Mouse (Mus musculus): ENCODE results near the gene Cyb561d1. TPM values are rescaled to one million over a fixed set of nuclear protein-coding genes. Genes with fewer than 3 reads are reported as not detected.
"Not testable (repeated sequence)": the region's sequence is repeated elsewhere in the genome, so short reads cannot be mapped to it uniquely, and the experiment has no call there.

Gene Cyb561d1
- 8.3 and 8.6 TPM in 2 replicates for polyA plus RNA-seq (2012; rRNA removed)

DNA sequence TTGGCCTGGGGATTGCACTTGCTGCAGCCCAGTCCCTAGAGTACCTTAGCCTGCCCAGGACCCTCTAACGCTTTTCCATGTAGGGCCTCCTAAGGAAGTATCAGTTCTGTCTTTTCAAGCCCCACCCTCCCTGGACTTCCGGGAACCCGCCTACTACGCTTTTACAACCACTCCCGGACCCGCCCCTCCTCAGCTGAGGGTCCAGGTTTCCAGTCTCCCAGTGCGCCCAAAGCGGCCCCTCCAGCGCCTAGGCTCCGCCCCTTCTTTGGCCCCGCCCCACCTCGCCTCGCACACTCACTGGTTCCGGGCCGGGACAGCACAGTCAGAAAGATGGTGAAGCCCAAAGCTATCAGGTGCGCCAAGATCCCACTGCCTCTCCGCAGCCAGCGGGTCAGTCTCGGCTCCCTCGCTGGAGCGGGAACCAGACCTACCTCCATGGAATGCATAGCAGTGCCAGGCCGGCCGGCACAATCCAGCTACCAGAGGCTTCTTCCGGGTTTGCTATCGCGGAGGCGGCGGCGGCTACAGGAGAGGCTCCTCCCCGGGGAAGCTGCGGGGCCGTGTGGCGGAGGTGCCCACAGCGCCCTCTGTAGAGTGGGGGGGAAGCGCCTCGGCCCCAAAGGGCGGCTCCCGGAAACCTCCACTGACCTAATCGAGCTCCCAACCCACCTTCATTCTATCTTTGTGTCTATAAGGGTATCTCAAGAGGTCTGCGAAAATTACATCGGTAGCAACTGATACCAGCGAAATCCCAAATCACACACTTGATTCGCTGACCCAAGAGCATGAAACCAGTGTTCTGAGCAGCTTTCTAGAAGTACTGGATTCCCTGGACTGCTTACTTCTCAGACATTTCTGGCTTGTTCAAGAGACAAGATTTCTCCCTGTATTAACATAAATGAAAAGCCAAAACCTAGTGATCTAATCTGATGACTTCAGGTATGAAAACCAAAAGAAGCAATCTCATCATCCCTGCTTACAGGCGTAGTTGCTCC is at the start of gene Cyb561d1:
Cyb561d1 (minus strand) TSS at position 884 of the 995 bp plus-strand sequence.
- peak; percentile 92 for DNase-seq (ENCODE audit: low spot score)

- no peak for DNase-seq (ENCODE audit: low spot score)
Observed at GRCm38 (mm10) chr3:108246857-108247256, 45.8 kb upstream of the Cyb561d1 start.

DNA sequence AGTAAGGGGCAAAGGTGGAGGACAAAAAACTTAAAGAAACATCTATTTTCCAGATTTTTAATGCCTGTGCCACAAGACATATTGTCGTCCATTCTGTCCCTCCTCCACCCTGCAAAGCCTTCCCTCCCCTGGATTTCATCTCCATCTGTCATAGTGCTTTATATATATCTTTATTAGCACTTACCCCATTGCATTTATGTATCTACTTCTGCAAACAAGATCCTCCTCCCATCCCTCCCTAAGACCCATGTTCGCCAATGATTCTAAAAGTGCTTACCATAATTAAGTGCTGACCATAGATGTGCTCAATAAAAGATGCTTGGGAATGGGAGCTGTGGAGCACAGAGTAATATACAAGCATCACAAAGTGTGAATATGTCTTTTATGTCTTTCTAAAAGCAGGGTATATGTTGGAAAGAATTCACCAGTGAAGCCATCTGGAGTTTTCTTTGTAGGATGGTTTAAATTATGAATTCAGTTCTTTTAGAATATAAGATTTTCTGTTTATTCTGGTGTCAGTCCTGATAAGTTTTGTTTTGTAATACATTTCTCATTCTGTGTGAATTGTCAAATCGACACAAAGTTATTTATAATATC is 40.3 kb upstream of the Cyb561d1 start:
- DNase-seq (ENCODE audit: low spot score): no peak

DNA sequence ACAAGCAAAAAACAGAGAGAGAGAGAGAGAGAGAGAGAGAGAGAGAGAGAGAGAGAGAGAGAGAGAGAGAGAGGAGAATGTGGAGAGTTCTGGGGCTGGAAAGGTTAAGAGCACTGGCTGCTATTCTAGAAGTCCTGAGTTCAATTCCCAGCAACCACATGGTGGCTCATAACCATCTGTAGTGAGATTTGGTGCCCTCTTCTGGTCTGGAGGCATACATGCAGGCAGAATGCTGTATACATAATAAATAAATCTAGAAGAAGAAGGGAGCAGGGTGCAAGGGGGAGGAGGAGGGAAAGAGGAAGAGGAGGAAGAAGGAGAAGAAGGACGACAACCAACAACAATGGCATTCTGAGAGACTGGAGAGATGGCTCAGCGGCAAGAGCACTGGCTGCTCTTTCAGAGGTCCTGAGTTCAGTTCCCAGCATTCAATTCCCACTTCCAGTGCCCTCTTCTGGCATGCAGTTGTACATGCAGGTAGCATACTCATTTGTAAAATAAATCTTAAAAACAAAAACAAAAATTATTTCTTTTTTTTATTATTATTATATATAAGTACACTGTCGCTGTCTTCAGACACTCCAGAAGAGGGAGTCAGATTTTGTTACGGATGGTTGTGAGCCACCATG is 36.6 kb upstream of the Cyb561d1 start:
- DNase-seq (ENCODE audit: low spot score): not testable (repeated sequence)

- DNase-seq (ENCODE audit: low spot score): no peak
Observed at GRCm38 (mm10) chr3:108231646-108232045, 30.6 kb upstream of the Cyb561d1 start.

- DNase-seq (ENCODE audit: low spot score): no peak
Observed at GRCm38 (mm10) chr3:108227521-108227920, 26.5 kb upstream of the Cyb561d1 start.

GRCm38 (mm10) chr3:108226558-108227350 is 25.7 kb upstream of the Cyb561d1 start, which contains the start of gene Sypl2:
Gene Sypl2 (minus strand): TSS chr3:108226648.
- peak; percentile 34 for DNase-seq (ENCODE audit: low spot score)

DNA sequence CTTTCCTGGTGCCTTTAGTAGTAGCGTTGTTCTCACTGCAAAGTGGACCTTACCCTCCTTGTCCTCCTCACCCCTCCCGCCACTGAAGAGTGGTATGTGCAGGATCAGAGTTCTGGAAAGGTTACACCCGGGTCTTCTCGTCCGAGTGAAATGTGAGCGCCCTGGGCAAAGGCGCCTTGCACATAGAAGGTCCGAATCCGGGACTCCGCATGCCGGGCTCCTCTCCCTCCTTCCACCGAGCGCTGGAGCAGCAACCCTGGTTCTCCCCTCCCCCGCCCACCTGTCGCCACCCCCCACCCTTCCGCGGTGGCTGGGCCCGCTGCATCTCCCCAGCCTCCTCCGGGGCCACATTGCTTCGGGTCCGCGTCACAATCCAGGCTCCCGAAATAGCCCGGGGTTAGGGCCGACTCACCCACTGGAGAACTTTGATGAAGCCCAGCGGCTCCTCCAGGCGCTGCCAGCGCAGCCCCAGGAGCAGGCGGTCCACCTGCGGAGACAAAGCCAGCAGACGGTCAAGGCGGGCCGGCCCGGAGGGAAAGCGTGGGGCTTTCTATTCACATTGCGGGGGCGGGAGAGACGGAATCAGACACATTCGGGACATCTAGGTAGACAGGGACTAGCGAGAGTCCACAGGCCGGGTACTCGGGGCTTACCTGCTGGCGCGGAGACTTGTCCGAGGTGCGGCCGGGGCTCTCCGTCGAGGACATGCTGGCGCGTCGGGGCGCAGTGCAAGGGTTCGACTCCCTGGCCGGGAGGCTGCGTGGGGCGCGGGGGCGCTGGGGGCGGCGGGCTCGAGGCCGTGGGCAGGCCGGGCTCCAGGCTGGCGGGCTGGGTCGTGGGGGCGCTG is 24.9 kb upstream of the Cyb561d1 start:
- peak; percentile 28 for DNase-seq (ENCODE audit: low spot score)

DNA sequence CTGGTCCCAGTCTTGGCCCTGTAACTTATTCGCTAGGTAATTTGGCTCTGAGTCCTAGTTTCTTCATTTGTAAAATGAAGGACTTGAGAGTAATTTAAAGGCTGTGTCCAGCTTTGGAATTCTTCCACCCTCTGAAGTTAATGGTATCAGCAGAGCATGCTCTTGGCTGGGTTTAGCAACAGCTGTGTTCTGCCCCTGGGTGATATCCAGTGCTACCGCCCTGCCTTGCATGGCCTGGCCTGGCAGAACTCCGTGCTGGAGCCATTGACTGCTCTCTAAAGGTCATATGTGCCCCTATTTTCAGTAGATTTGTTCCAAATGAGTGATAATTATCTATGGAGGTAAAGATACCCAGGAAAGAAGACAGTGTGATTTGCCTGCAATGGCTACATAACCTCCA is 19.6 kb upstream of the Cyb561d1 start:
- no peak for DNase-seq (ENCODE audit: low spot score)

DNA sequence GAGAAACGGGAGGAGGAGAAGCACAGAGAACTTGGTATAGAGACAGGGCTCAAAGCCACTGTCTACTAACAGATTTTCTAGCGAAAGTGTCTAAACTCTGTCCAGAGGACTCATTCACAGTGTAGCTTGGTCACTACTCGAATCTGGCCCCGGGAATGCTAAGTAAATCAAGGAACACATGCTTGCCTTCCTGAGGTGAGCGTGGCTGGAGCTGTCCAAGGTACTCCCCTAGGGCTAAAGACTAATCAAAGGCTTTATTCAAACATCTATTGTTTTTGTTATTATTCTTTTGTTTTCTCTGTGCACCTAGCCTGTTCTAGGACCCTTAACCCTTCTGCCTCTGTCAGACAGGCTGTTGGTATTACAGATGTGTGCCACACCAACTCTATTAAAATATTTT is 13.7 kb upstream of the Cyb561d1 start:
- no peak for DNase-seq (ENCODE audit: low spot score)

DNA sequence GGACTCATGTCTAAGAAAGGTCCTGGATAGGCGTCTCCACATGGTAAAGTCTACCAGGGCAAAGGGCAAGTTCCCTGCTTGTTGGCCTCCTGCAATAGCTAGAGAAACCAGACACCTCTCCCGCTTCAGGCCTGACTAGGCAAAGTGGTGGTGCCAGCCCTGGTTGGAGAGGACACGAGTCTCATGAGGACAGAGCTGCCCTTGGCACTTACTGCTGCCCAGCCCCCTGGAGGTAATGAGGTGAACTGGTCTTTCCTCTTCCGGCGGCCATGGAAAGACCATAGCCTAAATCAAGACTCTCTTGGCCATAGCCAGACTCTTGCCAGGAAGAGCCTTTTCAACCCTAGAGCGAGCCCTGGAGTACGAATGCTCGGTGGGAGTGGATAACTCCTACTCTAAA is 11.4 kb upstream of the Cyb561d1 start:
- DNase-seq (ENCODE audit: low spot score): no peak

- no peak for DNase-seq (ENCODE audit: low spot score)
Observed at GRCm38 (mm10) chr3:108211845-108212244, 10.8 kb upstream of the Cyb561d1 start.

DNA sequence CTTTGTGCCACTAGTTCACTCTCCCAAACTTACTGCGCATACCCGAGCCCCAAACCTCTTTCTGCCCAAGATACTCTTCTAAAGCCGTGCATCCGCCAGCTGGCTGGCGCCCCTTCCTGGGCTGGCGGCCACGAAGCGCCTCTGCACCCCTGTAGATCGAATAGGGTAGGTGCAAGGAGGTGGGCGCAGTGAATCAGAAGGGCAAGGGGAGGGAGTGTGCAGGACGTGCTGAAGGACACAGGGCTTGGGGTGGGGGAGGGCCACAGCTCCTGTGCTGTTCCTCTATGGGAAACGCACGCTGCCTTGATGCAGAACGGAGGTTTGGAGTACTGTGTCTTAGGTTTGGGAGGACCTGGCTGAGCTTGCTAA is 9.7 kb upstream of the Cyb561d1 start, which contains the start of gene Atxn7l2:
Atxn7l2 (minus strand) TSS at position 164 of the 369 bp plus-strand sequence.
- no peak for DNase-seq (ENCODE audit: low spot score)

DNA sequence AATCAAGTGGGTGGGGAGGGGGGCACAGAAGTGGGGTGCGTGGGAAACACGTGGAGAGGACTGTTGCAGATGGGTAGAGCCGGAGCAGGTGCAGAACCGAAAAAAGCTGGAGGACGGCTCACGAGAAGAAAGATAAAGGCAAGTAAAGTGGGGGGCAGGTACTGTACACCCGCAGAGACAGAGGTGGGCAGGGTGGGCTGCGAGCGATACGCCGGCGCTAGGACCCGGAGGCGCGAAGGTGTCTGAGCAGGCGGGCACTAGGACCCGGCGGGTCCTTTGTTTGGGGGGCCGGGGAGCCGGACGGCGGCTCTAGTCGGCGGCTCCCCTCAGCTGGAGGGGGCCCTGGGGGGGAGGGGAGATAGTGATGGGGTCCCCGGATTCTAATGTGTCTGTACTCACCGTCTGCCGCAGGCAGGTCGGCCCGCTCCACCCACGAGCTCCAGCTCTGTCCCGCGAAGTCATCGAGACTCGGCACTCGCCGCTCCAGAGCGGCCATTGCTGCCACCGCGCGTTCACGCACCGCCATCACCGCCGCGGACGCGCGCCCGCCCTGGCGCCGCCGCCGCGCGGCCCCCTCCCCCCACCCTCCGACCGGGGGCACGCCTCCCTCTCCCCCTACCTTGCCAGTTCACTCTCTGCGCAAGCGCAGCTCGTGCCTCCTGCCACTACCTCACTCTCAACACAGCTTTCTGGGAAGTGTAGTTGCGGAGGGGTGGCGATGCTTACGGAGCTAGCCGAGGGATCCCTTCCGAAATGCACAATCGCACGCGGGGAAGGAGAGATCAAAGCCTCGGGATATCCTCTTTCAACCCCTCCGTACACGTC is 9.1 kb upstream of the Cyb561d1 start:
- peak; percentile 87 for DNase-seq (ENCODE audit: low spot score)

GRCm38 (mm10) chr3:108209536-108209935 is 8.5 kb upstream of the Cyb561d1 start:
- no peak for DNase-seq (ENCODE audit: low spot score)

DNA sequence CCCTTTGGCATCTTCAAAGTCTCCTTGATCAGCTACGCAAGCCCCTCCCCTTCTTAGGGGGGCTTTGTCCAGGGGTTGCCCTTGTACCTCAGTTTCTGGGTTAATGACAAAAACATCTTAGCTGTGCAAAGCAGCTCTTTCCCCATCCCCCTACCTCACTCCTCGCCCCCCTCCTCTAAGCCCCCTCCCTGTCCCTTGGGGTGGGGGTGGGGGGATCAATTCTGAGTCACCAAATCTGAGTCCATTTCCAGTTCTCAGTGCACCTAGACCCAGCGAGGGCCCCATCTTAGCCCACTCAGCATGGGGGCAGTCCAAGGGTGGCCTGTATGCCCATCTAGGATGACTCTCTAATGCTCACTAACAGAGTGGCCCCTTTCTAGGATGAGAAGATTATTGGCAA is 8.0 kb upstream of the Cyb561d1 start:
- no peak for DNase-seq (ENCODE audit: low spot score)

DNA sequence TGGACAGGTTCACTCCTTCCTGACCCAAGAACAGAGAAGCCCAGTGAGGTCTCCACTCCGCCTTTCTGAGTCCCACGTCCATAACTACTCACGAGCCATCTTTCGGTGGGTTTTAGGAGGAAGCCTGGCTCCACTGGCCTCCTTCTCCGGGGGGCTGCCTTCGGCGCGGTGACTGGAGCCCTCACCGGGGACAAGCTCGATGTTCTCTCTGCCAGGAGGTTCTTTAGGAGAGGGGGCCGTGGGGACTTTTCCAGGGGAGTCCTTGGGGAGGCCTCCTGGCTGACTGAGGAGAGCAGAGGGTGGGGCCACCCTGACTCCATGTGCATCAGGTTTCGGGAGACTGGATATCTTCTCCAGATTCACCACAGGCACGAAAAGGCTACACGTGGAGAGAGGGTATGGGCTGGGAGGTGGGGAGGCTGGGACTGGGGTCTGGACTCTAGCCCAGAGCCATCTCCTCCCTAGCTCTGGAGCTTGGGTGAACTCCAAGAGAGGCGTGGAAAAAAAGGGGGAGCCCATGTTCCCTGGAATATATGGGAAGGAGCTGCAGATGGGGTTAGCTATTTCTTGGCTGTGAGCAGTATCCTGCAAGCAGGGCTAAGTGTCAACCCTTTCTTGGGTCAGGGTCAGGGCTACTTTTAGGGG is 5.8 kb upstream of the Cyb561d1 start:
- DNase-seq (ENCODE audit: low spot score): no peak

GRCm38 (mm10) chr3:108205601-108206000 is 4.6 kb upstream of the Cyb561d1 start:
- no peak for DNase-seq (ENCODE audit: low spot score)

DNA sequence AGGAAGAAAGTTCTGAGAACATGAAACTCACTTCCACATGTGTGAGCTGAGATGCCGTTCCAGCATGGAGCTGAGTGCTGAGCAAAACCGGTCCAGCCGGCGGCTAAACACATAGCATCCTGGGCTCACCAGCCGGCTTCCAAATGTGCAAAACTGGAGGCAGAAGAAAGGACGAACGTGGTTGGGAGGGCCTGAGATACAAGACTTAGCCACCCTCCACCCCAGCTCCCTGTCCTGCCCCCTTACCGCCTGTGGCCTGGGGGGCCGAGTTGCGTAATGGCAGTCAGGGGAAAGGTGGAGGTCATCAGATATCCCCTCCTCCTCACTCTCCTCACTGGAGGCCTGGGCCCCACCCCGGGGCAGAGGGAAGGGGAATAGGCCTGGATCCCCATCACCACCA is 3.5 kb upstream of the Cyb561d1 start:
- peak; percentile 24 for DNase-seq (ENCODE audit: low spot score)
